Mouse (Mus musculus) midbrain, postnatal 0 days (tissue): ENCODE results near the gene Tnfaip8l3. TPM values are rescaled to one million over a fixed set of nuclear protein-coding genes. Genes with fewer than 3 reads are reported as not detected.

Experiments used
- ATAC-seq: fragments of 200-750 bp; cut with Nextera tagmentation; 2 replicates; pipeline ENCODE4 v1.8.0; 2017; ENCODE audit warnings: moderate number of reproducible peaks, mild to moderate bottlenecking, moderate TSS enrichment, moderate library complexity; ENCODE audit not compliant: low FRiP score
- DNase-seq: peaks from one replicate; pipeline ENCODE4 v3.0.0-alpha.2; 2015; ENCODE audit warnings: low spot score
- H3K27ac ChIP-seq: fragments of 300-500 bp; sonication (generic); 2 replicates; pipeline ENCODE4 v1.5.1; 2014; ENCODE audit warnings: low read depth, mild to moderate bottlenecking, low read length, mixed read lengths
- H3K27me3 ChIP-seq: fragments of 300-500 bp; sonication (generic); 2 replicates; pipeline ENCODE4 v1.6.1; 2014; ENCODE audit warnings: low read length, control low read depth, mixed read lengths; ENCODE audit not compliant: insufficient read depth
- H3K36me3 ChIP-seq: fragments of 300-500 bp; sonication (generic); 2 replicates; pipeline ENCODE4 v1.6.1; 2014; ENCODE audit warnings: low read length, control low read depth, mixed read lengths; ENCODE audit not compliant: insufficient read depth
- H3K4me1 ChIP-seq: fragments of 300-500 bp; sonication (generic); 2 replicates; pipeline ENCODE4 v1.6.1; 2014; ENCODE audit warnings: mild to moderate bottlenecking, control low read depth, antibody characterized with exemption, low read length, mixed read lengths; ENCODE audit not compliant: insufficient read depth
- H3K4me2 ChIP-seq: fragments of 300-500 bp; sonication (generic); 2 replicates; pipeline ENCODE4 v1.6.1; 2014; ENCODE audit warnings: low read depth, mild to moderate bottlenecking, low read length, mixed read lengths; ENCODE audit not compliant: poor library complexity, severe bottlenecking
- H3K4me3 ChIP-seq: fragments of 300-500 bp; sonication (generic); 2 replicates; pipeline ENCODE4 v1.5.1; 2014; ENCODE audit warnings: low read depth, mild to moderate bottlenecking, low read length, moderate library complexity
- H3K9ac ChIP-seq: fragments of 300-500 bp; sonication (generic); replicated peaks from 2 replicates; pipeline ENCODE4 v1.6.1; 2014; ENCODE audit warnings: mild to moderate bottlenecking, low read length, moderate library complexity, mixed read lengths; ENCODE audit not compliant: poor library complexity, severe bottlenecking
- H3K9me3 ChIP-seq: fragments of 300-500 bp; sonication (generic); 2 replicates; pipeline ENCODE4 v1.6.1; 2016; ENCODE audit warnings: low read length, control low read depth
- CTCF ChIP-seq: IDR thresholded peaks from 2 replicates; pipeline ENCODE4 v1.5.1; 2016; ENCODE audit warnings: antibody characterized with exemption, mild to moderate bottlenecking
- WGBS: fragments of 180-500 bp; shearing (Covaris S2); extraction: QIAGEN DNeasy Blood & Tissue Kit; methylation state at CpG from one replicate; pipeline ENCODE4 v1.1.7; 2014; 5-methylcytosine and 5-hydroxymethylcytosine counted together
- polyA plus RNA-seq: library from polyadenylated mRNA; unstranded; fragments of >200 nt; fragmentation: Nextera tagmentation; extraction: Ambion mirVana; gene quantifications from 2 replicates; pipeline ENCODE4 v1.2.1, GENCODE M21; 2015
- total RNA-seq: library from RNA; depleted of rRNA; stranded (reverse); fragments of >200 nt; gene quantifications from 2 replicates; pipeline ENCODE4 v1.2.3, GENCODE M21; 2014

Gene Tnfaip8l3
- total and polyA plus RNA-seq, 2 experiments from 2014 or later = 0.33 to 2.2 TPM

- Histone ChIP-seq H3K36me3 (no peaks in the 10 kb centered on the region), H3K9ac (no peak overlapping the region), H3K27me3 (0 out of 2 replicates have a peak, but pooled peaks cover 6% of the 10 kb centered on the region), H3K4me2 (no peak overlapping the region), H3K4me1 (no peaks in the 10 kb centered on the region), H3K9me3 (no peaks in the 10 kb centered on the region), H3K4me3 (no peak overlapping the region), H3K27ac (no peak overlapping the region)
- ATAC-seq (no peak), DNase-seq (peak; percentile 30)
- TF ChIP-seq CTCF = no peak
- 52% methylated on average over 3 of the region's 3 CpGs for WGBS
Observed at GRCm38 (mm10) chr9:54064836-54065235, 3.4 kb downstream of the Tnfaip8l3 start.

GRCm38 (mm10) chr9:54063655-54064054 is 4.5 kb downstream of the Tnfaip8l3 start:
- Histone ChIP-seq H3K9me3 (no peaks in the 10 kb centered on the region), H3K4me2 (no peak overlapping the region), H3K36me3 (no peaks in the 10 kb centered on the region), H3K27me3 (0 out of 2 replicates have a peak, but pooled peaks cover 6% of the 10 kb centered on the region), H3K4me1 (no peaks in the 10 kb centered on the region), H3K4me3 (no peak overlapping the region), H3K27ac (no peak overlapping the region), H3K9ac (no peak overlapping the region)
- TF ChIP-seq CTCF = no peak
- no peak for ATAC-seq
- 89% methylated on average over 3 of the region's 3 CpGs for WGBS
- DNase-seq = no peak

DNA sequence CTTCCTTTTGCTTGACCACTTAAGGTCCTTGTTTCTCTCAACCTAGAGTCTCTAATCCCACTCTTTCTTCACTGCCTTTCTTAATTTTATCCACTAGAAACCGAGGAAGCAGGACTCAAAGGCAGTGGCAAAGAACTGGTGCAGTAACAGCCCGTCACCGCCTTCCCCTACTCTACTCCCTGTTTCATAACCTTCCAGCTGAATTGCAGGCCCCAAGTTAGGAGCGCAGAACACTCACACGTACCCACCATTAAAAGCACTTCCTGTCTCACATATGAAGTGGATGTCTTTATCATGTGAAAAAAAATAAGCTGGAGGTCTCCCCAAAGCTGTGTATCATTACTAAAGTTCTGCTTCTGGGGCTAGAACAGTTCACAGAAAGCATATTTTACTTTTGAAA is 6.5 kb downstream of the Tnfaip8l3 start:
- DNase-seq (no peak), ATAC-seq (no peak)
- 84% methylated on average over 5 of the region's 5 CpGs for WGBS
- no peaks in the 10 kb centered on the region for H3K4me1 ChIP-seq
- H3K27ac ChIP-seq = no peak overlapping the region
- no peak for TF ChIP-seq CTCF
- no peak overlapping the region for H3K9ac ChIP-seq
- H3K4me2 ChIP-seq = no peak overlapping the region
- no peaks in the 10 kb centered on the region for H3K9me3 ChIP-seq
- no peak overlapping the region for H3K4me3 ChIP-seq
- no peaks in the 10 kb centered on the region for H3K36me3 ChIP-seq
- H3K27me3 ChIP-seq = no peaks in the 10 kb centered on the region

DNA sequence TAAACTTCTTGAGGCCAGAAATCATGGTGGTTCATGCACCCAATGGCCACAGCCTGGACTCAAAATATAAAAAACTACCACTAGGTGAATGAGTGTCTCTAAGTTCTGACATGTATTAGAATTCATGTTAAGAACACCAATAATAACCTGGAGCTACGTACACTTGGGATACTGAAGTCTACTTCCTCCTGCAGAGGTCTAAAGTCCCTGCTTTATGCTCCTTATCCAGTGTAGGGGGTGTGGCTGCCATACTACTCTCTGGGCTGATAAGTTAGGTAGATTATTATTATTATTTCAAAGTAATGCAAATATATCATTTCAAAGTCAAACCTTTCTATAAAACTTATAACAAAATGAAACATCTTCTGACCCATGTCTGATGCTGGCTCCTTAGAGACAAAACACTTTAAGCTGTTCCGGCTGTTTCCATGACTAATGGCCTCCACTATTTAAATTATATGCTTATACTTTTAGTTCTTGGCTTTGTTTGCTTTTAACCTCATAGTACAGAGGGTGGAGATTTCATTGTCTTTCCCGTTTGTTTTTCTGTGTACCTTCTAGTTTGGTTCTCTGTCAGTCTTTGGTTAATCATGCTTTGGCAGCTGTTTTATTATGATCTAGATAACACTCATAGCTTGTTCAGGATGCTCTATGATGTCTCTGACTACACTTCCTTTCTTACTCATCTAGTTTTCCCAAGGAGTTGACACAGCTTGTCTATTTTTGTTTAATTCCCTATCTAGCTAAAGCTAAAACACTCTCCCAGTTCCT is 16.7 kb downstream of the Tnfaip8l3 start:
- no peak overlapping the region for H3K27ac ChIP-seq
- H3K4me2 ChIP-seq = no peak overlapping the region
- WGBS = 81% methylated on average over 3 of the region's 3 CpGs
- TF ChIP-seq CTCF = no peak
- H3K9me3 ChIP-seq = no peaks in the 10 kb centered on the region
- H3K36me3 ChIP-seq = no peaks in the 10 kb centered on the region
- H3K4me3 ChIP-seq = no peak overlapping the region
- H3K9ac ChIP-seq = no peak overlapping the region
- H3K4me1 ChIP-seq = no peaks in the 10 kb centered on the region
- H3K27me3 ChIP-seq = no peaks in the 10 kb centered on the region
- no peak for ATAC-seq
- DNase-seq = no peak

GRCm38 (mm10) chr9:54048978-54049377 is 19.2 kb downstream of the Tnfaip8l3 start:
- H3K4me1 ChIP-seq = no peaks in the 10 kb centered on the region
- DNase-seq (no peak), ATAC-seq (no peak)
- no peak overlapping the region for H3K4me3 ChIP-seq
- H3K27me3 ChIP-seq = no peaks in the 10 kb centered on the region
- no peak for TF ChIP-seq CTCF
- H3K27ac ChIP-seq = no peak overlapping the region
- H3K36me3 ChIP-seq = no peaks in the 10 kb centered on the region
- no peaks in the 10 kb centered on the region for H3K9me3 ChIP-seq
- no peak overlapping the region for H3K9ac ChIP-seq
- no peak overlapping the region for H3K4me2 ChIP-seq
- WGBS = 72% methylated on average over 5 of the region's 5 CpGs

DNA sequence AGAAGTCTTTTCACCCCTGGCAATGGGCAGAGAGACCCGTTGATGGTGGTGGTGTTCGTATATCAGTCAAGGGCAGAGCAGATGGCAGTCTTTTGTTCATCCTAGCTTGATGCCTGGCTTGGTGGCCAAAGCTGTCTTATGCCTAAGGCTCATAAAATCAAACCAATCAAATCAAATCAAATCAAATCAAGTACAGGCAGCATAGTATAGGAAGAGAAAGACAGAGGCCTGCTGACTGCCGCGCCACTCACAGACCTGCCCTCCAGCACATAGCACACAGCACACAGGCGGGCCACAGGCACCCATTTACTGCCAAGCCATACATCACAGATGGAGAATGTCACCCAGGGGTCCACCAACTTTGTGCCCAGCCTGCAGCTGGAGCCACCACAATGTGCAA is 25.1 kb downstream of the Tnfaip8l3 start:
- ATAC-seq (no peak), DNase-seq (peak; percentile 67)

More for the DNA sequence above, 25.1 kb downstream of the Tnfaip8l3 start:
- Histone ChIP-seq H3K27me3 (no peaks in the 10 kb centered on the region), H3K9ac (no peak overlapping the region), H3K4me2 (no peak overlapping the region), H3K4me1 (no peaks in the 10 kb centered on the region), H3K27ac (no peak overlapping the region), H3K4me3 (no peak overlapping the region), H3K36me3 (no peaks in the 10 kb centered on the region), H3K9me3 (no peaks in the 10 kb centered on the region)
- TF ChIP-seq CTCF = no peak
- WGBS = 82% methylated on average over 5 of the region's 5 CpGs
